Mouse (Mus musculus): ENCODE results near the gene Rgs5. TPM values are rescaled to one million over a fixed set of nuclear protein-coding genes. Genes with fewer than 3 reads are reported as not detected.

The Rgs5 gene
- polyA plus RNA-seq, 1 experiment from 2014 or later: 10.5 TPM

DNA sequence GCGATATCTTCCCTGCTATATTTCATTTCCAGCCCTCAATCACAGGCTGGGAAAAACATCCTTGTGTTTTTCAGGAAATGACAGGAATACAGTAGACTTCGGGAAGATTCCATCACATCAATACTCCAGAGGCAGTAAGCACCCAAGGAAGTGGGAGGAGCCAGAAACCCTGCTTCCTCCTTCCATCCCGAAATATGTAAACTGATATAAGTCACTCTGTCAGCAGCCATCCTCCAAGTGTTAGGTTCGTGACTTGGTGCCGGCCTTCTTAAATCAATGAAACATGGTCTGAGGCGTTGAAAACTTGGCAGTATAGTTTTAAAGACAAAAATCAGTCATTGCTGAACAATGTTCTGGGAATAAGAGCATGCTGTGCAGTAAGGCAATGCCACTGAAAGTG is 80.8 kb downstream of the Rgs5 start:
- Histone ChIP-seq H3K4me2 (replicated peaks) (no peak overlapping the region), H3K36me3 (no peaks in the 10 kb centered on the region), H3K4me1 (replicated peaks) (no peaks in the 10 kb centered on the region), H3K27ac (no peak overlapping the region), H3K9ac (replicated peaks) (no peak overlapping the region), H3K4me3 (replicated peaks) (no peak overlapping the region), H3K27me3 (no peaks in the 10 kb centered on the region), H3K9me3 (no peaks in the 10 kb centered on the region)
- no peak for ATAC-seq
- 83% methylated on average over 6 of the region's 6 CpGs for WGBS

DNA sequence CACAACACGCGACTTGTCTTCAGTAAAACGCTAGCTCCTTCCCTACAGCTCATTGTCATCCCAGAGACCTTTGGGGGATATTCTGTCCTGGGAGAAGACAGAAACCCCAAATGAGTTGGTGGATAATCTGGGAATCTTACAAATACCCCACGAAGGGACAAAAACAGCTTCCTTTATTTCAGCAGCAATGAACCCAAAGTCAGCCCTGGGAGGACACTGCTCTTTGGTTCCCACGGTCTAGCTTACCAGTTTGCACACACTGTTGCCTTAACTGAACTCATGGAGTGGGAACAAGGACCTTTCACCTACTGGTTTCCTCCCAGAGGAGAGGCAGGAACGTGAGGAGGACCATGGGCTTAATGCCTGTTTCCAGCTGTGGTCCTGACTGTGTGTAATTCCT is 81.9 kb downstream of the Rgs5 start:
- H3K27me3 ChIP-seq: no peaks in the 10 kb centered on the region
- no peak overlapping the region for H3K4me2 ChIP-seq (replicated peaks)
- no peak overlapping the region for H3K27ac ChIP-seq
- H3K9ac ChIP-seq (replicated peaks): no peak overlapping the region
- 87% methylated on average over 6 of the region's 6 CpGs for WGBS
- no peaks in the 10 kb centered on the region for H3K36me3 ChIP-seq
- H3K4me3 ChIP-seq (replicated peaks): no peak overlapping the region
- no peak for ATAC-seq
- H3K4me1 ChIP-seq (replicated peaks): no peaks in the 10 kb centered on the region
- no peaks in the 10 kb centered on the region for H3K9me3 ChIP-seq

DNA sequence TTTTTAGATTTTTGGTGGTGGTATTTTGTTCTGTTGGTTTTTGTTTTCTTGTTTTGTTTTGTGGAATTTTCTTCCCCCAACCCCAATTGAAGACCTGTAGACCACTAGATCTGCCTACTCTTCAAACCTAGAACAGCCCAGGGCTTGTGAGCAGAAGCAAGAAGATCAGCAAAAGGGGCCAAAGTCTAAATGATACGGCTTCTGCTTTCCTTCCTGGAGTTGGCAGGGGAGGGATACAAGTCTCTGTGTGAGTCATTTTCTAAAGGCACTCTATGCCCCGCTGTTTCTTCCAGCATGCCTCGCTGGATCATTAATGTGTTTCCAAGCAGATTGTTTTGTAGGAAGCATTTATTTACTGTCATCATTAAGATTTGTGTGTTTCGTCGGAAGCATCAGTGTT is 85.8 kb downstream of the Rgs5 start:
- H3K4me1 ChIP-seq (replicated peaks): no peaks in the 10 kb centered on the region
- H3K27me3 ChIP-seq: no peaks in the 10 kb centered on the region
- H3K27ac ChIP-seq: no peak overlapping the region
- no peak overlapping the region for H3K4me2 ChIP-seq (replicated peaks)
- WGBS: 89% methylated on average over 5 of the region's 5 CpGs
- no peak overlapping the region for H3K9ac ChIP-seq (replicated peaks)
- ATAC-seq: no peak
- no peaks in the 10 kb centered on the region for H3K9me3 ChIP-seq
- no peaks in the 10 kb centered on the region for H3K36me3 ChIP-seq
- no peak overlapping the region for H3K4me3 ChIP-seq (replicated peaks)

Other genes with a start within 250 kb of the Rgs5 start
- gene Nuf2, start 124.0 kb upstream of the Rgs5 start, polyA plus RNA-seq (2015; fragmentation: Nextera tagmentation; extraction: Ambion mirVana): 29.8 and 34.1 TPM in 2 replicates
- 23.8 and 25.4 TPM in 2 replicates for gene Rgs4, start 92.1 kb downstream of the Rgs5 start, polyA plus RNA-seq (2015; fragmentation: Nextera tagmentation; extraction: Ambion mirVana)